Mouse (Mus musculus) limb, embryonic 12.5 days (tissue): ENCODE data around the gene Clpb. TPM values are rescaled to one million over a fixed set of nuclear protein-coding genes. Genes with fewer than 3 reads are reported as not detected.

Experiments
- ATAC-seq: fragments of 200-750 bp; cut with Nextera tagmentation; 2 replicates; pipeline ENCODE4 v1.8.0; 2017; ENCODE audit warnings: low read depth, moderate TSS enrichment; ENCODE audit not compliant: insufficient number of reproducible peaks, insufficient read depth, low FRiP score, low TSS enrichment
- H3K27ac ChIP-seq: fragments of 300-500 bp; sonication (generic); 2 replicates; pipeline ENCODE4 v1.5.1; 2016; ENCODE audit warnings: mild to moderate bottlenecking, moderate library complexity
- H3K27me3 ChIP-seq: fragments of 300-500 bp; sonication (generic); 2 replicates; pipeline ENCODE4 v1.6.1; 2016; ENCODE audit warnings: mild to moderate bottlenecking, moderate library complexity
- H3K36me3 ChIP-seq: fragments of 300-500 bp; sonication (generic); 2 replicates; pipeline ENCODE4 v1.6.1; 2016; ENCODE audit warnings: mild to moderate bottlenecking, moderate library complexity
- H3K4me1 ChIP-seq: fragments of 300-500 bp; sonication (generic); replicated peaks from 2 replicates; pipeline ENCODE4 v1.6.1; 2016
- H3K4me2 ChIP-seq: fragments of 300-500 bp; sonication (generic); 2 replicates; pipeline ENCODE4 v1.6.1; 2016; ENCODE audit warnings: mild to moderate bottlenecking, moderate library complexity
- H3K4me3 ChIP-seq: fragments of 300-500 bp; sonication (generic); replicated peaks from 2 replicates; pipeline ENCODE4 v1.5.1; 2016; ENCODE audit warnings: mild to moderate bottlenecking
- H3K9ac ChIP-seq: fragments of 300-500 bp; sonication (generic); replicated peaks from 2 replicates; pipeline ENCODE4 v1.6.1; 2016; ENCODE audit warnings: mild to moderate bottlenecking, moderate library complexity
- H3K9me3 ChIP-seq: fragments of 300-500 bp; sonication (generic); 2 replicates; pipeline ENCODE4 v1.6.1; 2016; ENCODE audit warnings: mild to moderate bottlenecking, moderate library complexity
- WGBS: fragments of 180-500 bp; shearing (Covaris S2); methylation state at CpG from one replicate; pipeline ENCODE4 v1.1.7; 2016; 5-methylcytosine and 5-hydroxymethylcytosine counted together
- polyA plus RNA-seq: library from polyadenylated mRNA; unstranded; fragments of >200 nt; fragmentation: Nextera tagmentation; extraction: Ambion mirVana; gene quantifications from 2 replicates; pipeline ENCODE4 v1.2.1, GENCODE M21; 2016

Gene Clpb
- polyA plus RNA-seq, 1 experiment from 2014 or later, result 48.4 TPM

- no peak for ATAC-seq
- H3K4me1 ChIP-seq, result no peaks in the 10 kb centered on the region
- H3K4me2 ChIP-seq, result no peak overlapping the region
- H3K36me3 ChIP-seq, result peaks cover 19% of the 10 kb centered on the region
- no peak overlapping the region for H3K4me3 ChIP-seq
- H3K27ac ChIP-seq, result no peak overlapping the region
- no peak overlapping the region for H3K9ac ChIP-seq
- WGBS, result 86% methylated on average over 2 of the region's 2 CpGs
- no peaks in the 10 kb centered on the region for H3K9me3 ChIP-seq
- no peaks in the 10 kb centered on the region for H3K27me3 ChIP-seq
Observed at GRCm38 (mm10) chr7:101754416-101754815, 91.0 kb downstream of the Clpb start.

- no peak overlapping the region for H3K27ac ChIP-seq
- H3K4me3 ChIP-seq, result no peak overlapping the region
- H3K9ac ChIP-seq, result no peak overlapping the region
- H3K27me3 ChIP-seq, result no peaks in the 10 kb centered on the region
- ATAC-seq, result no peak
- no peaks in the 10 kb centered on the region for H3K9me3 ChIP-seq
- no peaks in the 10 kb centered on the region for H3K4me1 ChIP-seq
- WGBS, result 91% methylated on average over 6 of the region's 6 CpGs
- peaks cover 19% of the 10 kb centered on the region for H3K36me3 ChIP-seq
- H3K4me2 ChIP-seq, result no peak overlapping the region
Observed at GRCm38 (mm10) chr7:101755301-101755700, 91.9 kb downstream of the Clpb start.

GRCm38 (mm10) chr7:101761899-101762780 is 98.7 kb downstream of the Clpb start:
- no peaks in the 10 kb centered on the region for H3K27me3 ChIP-seq
- H3K9me3 ChIP-seq, result no peaks in the 10 kb centered on the region
- H3K36me3 ChIP-seq, result peaks cover 8% of the 10 kb centered on the region; the same call in 1 of the 2 replicates
- H3K27ac ChIP-seq, result no peak overlapping the region
- 92% methylated on average over 11 of the region's 11 CpGs for WGBS
- H3K9ac ChIP-seq, result no peak overlapping the region
- ATAC-seq, result no peak
- no peak overlapping the region for H3K4me2 ChIP-seq
- H3K4me3 ChIP-seq, result no peak overlapping the region
- no peaks in the 10 kb centered on the region for H3K4me1 ChIP-seq

GRCm38 (mm10) chr7:101767335-101767907 is 104.0 kb downstream of the Clpb start:
- Histone ChIP-seq H3K4me2 (no peak overlapping the region), H3K4me3 (no peak overlapping the region), H3K36me3 (peaks cover 8% of the 10 kb centered on the region; the same call in 1 of the 2 replicates), H3K9me3 (no peaks in the 10 kb centered on the region), H3K27me3 (no peaks in the 10 kb centered on the region), H3K27ac (no peak overlapping the region), H3K9ac (no peak overlapping the region), H3K4me1 (peaks cover 13% of the 10 kb centered on the region)
- WGBS, result 62% methylated on average over 5 of the region's 5 CpGs
- no peak for ATAC-seq

GRCm38 (mm10) chr7:101770051-101770450 is 106.6 kb downstream of the Clpb start:
- peaks cover 13% of the 10 kb centered on the region for H3K4me1 ChIP-seq
- no peak overlapping the region for H3K9ac ChIP-seq
- no peak for ATAC-seq
- 81% methylated on average over 7 of the region's 7 CpGs for WGBS
- no peak overlapping the region for H3K4me2 ChIP-seq
- no peak overlapping the region for H3K4me3 ChIP-seq
- H3K27ac ChIP-seq, result no peak overlapping the region
- H3K27me3 ChIP-seq, result no peaks in the 10 kb centered on the region
- H3K9me3 ChIP-seq, result no peaks in the 10 kb centered on the region
- peaks cover 17% of the 10 kb centered on the region; the same call in 1 of the 2 replicates for H3K36me3 ChIP-seq

GRCm38 (mm10) chr7:101771604-101772003 is 108.2 kb downstream of the Clpb start:
- H3K27me3 ChIP-seq, result no peaks in the 10 kb centered on the region
- ATAC-seq, result no peak
- no peaks in the 10 kb centered on the region for H3K9me3 ChIP-seq
- H3K9ac ChIP-seq, result no peak overlapping the region
- H3K4me1 ChIP-seq, result peaks cover 13% of the 10 kb centered on the region
- no peak overlapping the region for H3K27ac ChIP-seq
- 81% methylated on average over 1 of the region's 1 CpGs for WGBS
- H3K36me3 ChIP-seq, result peaks cover 14% of the 10 kb centered on the region; the same call in 1 of the 2 replicates
- no peak overlapping the region for H3K4me2 ChIP-seq
- no peak overlapping the region for H3K4me3 ChIP-seq

GRCm38 (mm10) chr7:101772687-101773086 is 109.3 kb downstream of the Clpb start:
- Histone ChIP-seq H3K9me3 (no peaks in the 10 kb centered on the region), H3K4me1 (peaks cover 13% of the 10 kb centered on the region), H3K4me2 (no peak overlapping the region), H3K36me3 (peaks cover 14% of the 10 kb centered on the region; the same call in 1 of the 2 replicates), H3K27me3 (no peaks in the 10 kb centered on the region), H3K27ac (no peak overlapping the region), H3K4me3 (no peak overlapping the region), H3K9ac (no peak overlapping the region)
- WGBS, result 61% methylated on average over 8 of the region's 8 CpGs
- ATAC-seq, result no peak

GRCm38 (mm10) chr7:101777053-101777452 is 113.6 kb downstream of the Clpb start:
- Histone ChIP-seq H3K9me3 (no peaks in the 10 kb centered on the region), H3K4me3 (no peak overlapping the region), H3K27me3 (no peaks in the 10 kb centered on the region), H3K4me1 (no peaks in the 10 kb centered on the region), H3K36me3 (peaks cover 44% of the 10 kb centered on the region; the same call in 1 of the 2 replicates), H3K27ac (no peak overlapping the region), H3K4me2 (no peak overlapping the region), H3K9ac (no peak overlapping the region)
- WGBS, result 79% methylated on average over 1 of the region's 1 CpGs
- ATAC-seq, result no peak

GRCm38 (mm10) chr7:101817861-101818401 is 154.5 kb downstream of the Clpb start, which contains the start of gene Phox2a:
Gene Phox2a, plus strand, starts transcription at chr7:101818313.
- H3K4me3 ChIP-seq, result peak within 1 kb of the TSS; percentile 38
- H3K36me3 ChIP-seq, result peaks cover 2% of the 10 kb centered on the region; the same call in 1 of the 2 replicates
- H3K27me3 ChIP-seq, result peaks cover 72% of the 10 kb centered on the region
- H3K9me3 ChIP-seq, result no peaks in the 10 kb centered on the region
- H3K4me2 ChIP-seq, result peak within 1 kb of the TSS; percentile 56
- H3K4me1 ChIP-seq, result peaks cover 26% of the 10 kb centered on the region
- under 1% methylated on average over 42 of the region's 45 CpGs for WGBS
- H3K9ac ChIP-seq, result peak within 1 kb of the TSS; percentile 37; the same call in 1 of the 2 replicates
- no peak for ATAC-seq
- H3K27ac ChIP-seq, result no peak within 1 kb of the TSS

- Histone ChIP-seq H3K27ac (no peak overlapping the region), H3K27me3 (peaks cover 68% of the 10 kb centered on the region), H3K4me1 (peaks cover 34% of the 10 kb centered on the region), H3K9me3 (no peaks in the 10 kb centered on the region), H3K4me3 (peak overlapping the region; percentile 46), H3K4me2 (peak overlapping the region; percentile 90), H3K9ac (no peak overlapping the region), H3K36me3 (peaks cover 28% of the 10 kb centered on the region)
- ATAC-seq, result no peak
- 3% methylated on average over 35 of the region's 35 CpGs for WGBS
Observed at GRCm38 (mm10) chr7:101820295-101821030, 157.0 kb downstream of the Clpb start.
